Mouse (Mus musculus) cerebellum, adult (tissue): Measurements from ENCODE around the gene Ciao2a.

Experiments
- ATAC-seq: cut with Nextera tagmentation; 2 replicates; pipeline ENCODE4 v1.9.2; 2017; ENCODE audit warnings: mild to moderate bottlenecking, moderate library complexity, mixed read lengths; ENCODE audit not compliant: insufficient number of reproducible peaks, low FRiP score, low TSS enrichment

Gene Ciao2a

DNA sequence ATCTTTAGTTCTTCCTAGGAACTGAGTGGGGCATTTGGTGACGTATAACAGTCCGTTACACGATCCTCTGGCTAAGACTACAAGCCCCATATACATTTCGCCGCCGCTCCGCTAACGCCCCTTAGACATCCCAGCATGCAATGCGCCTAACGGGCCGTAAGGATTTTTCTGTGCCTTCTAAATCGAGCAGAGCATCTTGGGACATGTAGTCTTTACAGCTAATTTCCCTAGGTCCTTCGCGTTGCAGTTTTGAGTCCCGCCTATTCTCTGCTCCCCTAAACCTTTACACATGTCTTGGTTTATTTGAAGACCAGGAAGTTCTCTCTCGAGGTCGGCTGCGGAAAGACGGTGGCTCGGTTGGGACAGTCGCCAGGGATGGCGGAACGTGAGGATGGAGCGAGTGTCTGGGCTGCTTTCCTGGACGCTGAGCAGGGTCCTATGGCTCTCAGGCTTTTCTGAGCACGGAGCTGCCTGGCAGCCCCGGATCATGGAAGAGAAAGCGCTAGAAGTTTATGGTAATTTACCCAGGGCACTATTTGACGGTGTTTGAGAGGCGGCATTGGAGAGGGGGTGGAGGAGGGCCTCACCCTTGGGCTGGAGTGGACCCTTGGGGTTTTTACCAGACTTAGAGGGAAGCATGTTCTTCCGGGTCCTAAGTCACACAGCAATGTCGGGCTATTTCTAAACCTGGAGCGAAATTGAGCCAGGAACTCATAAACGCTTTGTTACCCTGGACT, at the start of gene Ciao2a, which contains the start of gene Snx1:
Gene Ciao2a (plus strand): TSS at position 156 of the 737 bp plus-strand sequence.
Gene Snx1 (minus strand): TSS at position 132 of the 737 bp plus-strand sequence.
- ATAC-seq: peak; percentile 72

DNA sequence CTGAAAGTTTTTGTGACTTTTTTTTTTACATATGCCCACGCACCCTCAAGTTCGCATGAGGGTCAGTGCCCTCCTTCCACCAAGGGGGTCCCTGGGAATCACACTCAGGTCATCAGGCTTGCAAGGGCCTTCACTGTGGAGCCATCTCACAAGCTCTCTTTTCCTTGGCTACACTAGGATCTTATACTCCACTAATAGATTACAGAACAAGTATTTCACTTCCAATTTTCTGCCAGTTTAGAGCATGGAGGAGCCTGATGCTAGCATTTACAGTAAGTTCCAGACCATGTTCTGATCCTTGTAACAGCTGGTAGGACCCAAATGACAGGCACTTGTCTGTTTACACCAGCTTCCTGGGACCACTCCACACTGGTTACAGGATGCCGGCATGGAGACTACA, 48.3 kb upstream of the Ciao2a start:
- no peak for ATAC-seq

DNA sequence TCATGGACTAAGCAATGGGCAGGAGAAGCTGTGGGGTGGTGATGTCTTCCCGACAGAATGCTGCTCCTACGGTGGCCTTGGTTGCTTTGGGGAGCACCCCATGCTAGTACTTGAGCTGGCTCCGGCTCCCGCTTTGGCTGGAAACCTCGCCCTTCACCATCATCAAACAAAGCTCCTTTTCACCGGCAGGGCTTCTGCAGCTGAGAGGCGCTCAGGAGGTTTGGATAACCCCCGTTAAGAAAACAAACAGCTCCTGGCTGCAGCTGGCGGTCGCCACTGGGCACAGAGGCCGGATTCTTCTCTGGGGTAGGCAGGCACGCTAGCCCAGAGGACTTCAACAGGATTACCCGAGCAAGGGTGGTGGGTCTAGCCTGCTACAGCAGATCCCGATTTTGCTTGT, 47.9 kb upstream of the Ciao2a start:
- ATAC-seq: no peak

DNA sequence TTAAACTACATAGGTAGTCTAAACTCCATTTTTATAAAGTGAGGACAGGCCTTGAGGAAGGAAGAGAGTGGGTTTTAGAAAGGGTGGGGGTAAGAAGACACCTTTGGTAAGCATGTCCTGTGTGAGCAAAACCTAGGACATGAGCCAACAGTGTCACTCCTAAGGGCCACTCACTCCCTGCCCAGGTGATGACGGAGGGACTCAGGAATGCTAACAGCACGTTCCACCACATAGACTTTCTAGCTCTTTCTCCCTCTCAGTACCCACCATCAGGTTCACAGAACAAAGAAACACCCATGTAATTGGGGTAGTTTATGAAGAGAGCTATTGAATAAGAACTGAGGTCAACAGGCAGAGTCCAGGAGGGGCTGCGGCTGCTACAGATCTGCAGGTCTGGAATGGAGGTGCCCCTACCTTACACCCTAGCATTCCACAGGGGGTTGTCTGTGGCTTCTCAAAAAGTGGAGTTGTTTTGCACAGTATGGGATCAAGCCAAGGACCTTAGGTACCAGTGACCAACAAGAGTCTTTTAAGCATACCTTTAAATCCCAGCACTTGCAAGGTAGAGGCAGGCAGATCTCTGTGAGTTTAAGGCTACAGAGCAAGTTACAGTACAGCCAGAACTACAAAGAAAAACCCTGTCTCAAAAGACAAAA, 45.5 kb upstream of the Ciao2a start:
- no peak for ATAC-seq

DNA sequence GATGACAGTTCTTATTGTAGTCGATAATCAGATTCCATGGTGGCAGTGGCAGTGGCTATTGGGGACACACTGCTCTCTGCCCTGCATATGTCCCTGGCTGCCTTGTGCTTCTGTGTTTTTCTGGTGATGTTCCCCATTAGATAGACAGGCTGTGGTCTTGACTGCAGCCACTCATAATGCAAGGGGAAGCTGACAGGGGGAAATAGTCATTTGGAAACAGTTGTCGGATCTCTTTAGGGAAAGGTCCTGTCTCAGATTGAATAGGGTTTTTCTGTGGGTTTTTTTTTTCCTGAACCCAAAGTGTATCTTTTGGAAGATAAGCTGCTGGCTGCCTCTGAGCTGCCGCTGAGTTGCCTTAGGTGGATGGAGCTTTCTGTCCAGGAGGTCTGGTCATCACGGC, 44.4 kb upstream of the Ciao2a start:
- no peak for ATAC-seq

DNA sequence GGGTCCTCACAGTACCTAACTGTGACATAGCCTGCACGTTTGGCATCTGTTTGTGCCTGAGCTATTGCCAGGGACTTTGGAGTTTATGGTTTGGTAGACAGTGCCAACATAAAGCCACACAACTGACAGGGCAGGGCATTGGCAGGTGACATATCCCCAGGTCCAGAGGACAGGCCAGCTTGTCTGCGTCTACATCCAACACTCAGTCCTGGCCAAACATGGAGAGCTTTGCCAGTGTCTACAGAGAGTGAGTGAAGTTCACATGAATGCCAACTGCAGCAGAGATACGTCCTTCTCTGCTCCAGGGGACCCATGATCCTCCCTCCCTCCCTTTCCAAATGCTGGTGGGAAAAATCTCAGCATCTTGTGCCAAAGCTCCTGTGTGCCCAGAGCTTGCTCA, 42.2 kb upstream of the Ciao2a start:
- ATAC-seq: no peak

DNA sequence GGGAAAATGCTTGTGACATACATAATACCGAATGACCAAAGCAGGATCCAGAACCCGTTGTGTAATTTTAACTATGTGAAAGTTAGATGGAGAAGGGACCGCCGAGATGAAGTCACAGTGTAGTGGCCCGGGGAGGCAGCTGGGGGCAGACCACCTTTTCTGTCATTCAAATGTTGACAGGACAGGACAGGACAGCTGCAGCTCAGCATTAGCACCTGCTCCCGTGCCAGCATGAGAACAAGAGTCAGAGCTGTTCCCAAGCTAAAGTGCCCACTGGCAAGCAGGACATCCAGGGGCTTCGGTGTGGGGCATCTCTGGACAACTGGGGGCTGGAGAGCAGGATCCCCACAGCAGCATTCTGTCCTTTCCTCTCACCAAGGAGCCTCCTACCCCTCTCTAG, 39.3 kb upstream of the Ciao2a start:
- no peak for ATAC-seq

DNA sequence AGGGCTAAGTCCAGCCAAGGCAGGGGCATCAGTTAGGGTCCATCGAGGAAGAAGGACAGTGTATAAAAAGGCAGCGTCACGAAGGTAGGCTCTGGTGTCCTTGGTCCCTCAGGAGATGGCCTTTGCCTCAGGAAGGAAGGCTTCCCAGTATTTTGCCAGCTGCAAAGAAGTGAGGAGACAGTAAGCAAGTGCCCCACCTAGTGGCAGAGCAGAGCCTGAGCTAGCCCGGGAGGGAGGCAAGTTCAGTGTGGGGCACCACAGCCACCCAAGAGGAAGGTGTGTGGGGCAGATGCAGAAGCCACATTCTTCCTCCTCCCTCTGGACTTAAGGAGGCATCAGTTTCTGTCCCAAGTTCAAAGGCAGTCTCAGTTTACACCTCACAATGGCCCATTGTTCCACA, 38.0 kb upstream of the Ciao2a start:
- no peak for ATAC-seq

DNA sequence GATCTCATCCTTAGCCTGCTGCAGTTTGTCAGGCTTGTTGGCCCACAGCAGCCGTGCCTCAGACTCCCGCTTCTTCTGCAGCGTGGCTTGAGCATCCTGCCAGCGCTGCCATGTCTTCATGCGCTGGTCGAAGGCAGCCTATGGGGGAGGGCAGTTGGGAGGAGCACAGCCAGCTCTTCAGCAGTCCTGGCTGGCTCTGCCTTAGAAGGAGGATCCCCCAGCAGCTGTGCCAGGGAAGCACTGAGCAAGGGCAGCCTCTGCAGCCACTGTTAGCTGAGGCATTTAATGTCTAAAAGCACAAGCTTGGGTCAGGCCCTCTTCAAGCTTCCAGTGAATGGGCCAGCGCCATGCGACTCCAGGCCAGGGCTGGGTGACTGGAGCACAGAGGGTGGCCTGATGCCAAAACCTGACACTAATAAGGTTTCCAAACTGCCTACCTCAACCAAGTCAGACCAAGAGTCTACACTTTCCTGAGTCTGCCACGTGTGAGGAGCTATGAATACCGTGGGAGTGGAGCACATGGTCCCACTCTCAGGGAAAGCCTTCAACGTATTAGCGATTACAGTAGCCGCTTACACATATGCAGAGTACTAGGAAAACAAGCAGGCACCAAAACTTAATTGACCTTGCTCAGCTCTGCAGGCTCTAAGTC, 35.7 kb upstream of the Ciao2a start:
- ATAC-seq: no peak

DNA sequence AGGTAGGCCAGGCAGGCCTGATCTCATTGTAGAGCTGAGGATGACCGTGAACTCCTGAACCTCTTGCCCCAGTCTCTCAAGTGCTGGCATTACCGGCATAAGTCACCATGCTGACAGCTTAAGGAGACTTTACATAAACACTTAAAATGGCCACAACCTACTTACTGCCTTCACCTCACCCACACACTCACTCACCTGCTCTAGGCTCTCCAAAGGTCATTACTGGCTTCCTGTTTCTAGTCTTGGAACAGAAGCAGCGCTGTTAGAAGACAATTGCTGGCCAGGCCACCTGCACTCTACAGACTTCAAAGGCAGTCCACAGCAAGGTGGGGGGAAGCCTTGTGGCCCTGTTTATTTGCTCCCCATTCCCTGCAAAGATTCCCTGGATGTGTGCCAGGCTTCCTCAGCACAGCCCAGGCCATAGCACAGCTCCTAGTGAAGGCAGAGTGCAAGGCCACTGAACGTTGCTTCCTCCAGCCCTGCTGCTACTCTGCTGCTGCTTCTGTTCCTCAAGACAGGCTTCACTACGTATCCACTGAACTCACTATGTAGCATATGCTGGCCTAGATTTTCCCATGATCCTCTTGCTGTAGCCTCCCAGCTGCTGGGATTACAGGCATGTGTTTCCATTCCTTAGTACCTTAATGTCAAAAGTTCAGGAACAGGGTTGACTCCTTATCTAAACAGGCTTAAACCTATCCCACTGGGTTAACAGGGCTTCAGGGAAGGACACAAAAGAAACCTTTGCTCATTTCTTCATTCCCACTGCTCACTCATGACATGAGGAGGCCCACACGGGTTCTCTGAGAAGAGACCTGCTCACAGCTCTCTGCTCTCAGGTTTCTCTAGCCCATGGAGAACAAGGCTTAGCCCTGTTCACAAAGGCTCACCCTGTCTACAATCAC, 34.8 kb upstream of the Ciao2a start:
- ATAC-seq: no peak

DNA sequence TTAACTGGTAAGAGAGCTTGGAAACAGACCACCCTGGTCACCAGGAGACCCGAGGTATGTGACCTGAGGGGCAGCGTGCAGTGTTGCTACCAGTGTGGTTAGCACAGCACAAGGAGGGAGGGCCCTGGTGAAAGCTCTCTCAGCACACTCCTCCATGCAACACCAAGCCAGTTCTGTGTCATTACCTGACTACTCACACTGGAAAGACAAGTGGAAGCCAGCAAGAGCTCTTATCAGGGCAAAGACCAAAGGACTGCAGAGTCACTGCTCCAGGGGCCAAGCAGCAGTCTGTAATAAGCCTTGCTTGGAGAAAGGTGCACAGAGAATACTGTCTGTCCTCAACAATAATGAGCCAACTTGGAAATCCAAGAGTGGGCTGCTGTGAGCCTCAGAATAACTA, 33.7 kb upstream of the Ciao2a start:
- ATAC-seq: no peak

DNA sequence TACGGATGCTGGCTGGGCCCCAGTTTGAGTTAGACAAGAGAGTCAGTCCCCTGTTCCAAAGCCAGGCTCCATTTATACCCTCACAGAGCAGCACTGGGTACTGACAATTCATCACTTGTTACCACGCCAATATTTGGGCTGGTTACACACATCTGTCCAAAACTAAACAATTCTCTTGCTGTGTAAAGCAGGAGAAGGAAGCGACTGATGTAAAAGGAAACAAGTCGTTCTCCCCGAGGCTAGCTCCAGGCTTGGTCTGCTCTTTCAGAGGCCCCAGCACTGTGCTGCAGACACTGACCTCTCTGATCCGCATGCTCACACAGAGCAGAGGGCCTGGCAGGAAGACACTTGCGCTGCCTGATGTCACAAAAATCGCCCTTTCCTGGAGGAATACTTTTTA, 24.8 kb upstream of the Ciao2a start:
- ATAC-seq: no peak

DNA sequence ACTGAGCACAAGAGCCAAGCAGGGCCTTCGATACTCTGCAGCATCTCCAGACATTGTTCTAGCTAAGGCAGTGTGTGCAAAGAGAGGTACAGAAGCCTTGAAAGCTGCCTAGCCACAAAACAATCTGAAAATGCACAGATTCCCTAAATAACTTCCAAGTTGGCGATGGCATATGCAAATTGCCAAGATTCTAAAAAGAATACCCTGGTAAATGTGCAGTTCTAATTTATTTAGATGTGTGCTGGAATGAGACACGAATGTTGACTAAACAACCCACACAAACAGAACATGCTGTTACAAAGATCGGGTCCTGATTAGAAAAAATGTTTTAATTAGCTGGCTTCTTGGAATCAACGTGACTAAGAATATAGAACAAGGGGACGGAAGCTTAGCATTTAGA, 23.7 kb upstream of the Ciao2a start:
- no peak for ATAC-seq

DNA sequence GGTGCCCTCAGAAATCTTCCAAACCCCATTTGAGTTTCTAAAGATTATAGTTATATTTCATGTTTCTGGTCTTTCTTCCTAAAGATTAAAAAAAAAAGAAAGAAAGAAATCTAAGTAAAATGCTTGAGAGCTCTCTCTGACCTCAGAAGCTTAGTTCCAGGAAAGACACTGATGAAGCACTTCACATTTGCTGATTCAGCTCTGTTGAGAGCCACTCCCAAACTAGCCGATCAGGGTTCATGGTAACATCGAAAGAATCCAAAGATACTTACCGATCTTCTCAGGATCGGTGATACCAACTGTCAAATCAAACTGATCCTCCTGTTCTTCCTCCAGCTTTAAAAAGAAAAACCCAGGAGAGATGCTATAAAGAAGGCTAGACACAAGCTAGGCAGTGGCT, 21.8 kb upstream of the Ciao2a start:
- no peak for ATAC-seq

DNA sequence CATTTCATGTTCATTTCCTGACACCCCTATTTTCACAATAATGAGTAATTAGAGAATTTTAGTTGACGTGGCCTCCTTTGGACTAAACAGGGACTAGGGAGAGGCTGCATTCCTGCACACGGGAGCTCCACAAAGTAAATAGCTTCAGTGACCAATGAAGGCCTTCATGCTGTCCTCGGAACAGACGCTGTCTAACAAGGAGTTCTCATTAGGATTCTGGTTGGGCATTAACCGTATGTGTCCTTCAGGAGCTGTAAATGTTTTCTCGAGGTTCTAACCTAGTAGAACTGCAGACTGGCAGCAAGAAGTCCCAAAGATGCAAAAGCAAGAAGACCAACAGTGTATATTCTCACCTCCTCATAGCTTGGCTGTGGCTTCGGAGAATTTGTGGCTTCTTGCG, 21.2 kb upstream of the Ciao2a start:
- ATAC-seq: no peak

DNA sequence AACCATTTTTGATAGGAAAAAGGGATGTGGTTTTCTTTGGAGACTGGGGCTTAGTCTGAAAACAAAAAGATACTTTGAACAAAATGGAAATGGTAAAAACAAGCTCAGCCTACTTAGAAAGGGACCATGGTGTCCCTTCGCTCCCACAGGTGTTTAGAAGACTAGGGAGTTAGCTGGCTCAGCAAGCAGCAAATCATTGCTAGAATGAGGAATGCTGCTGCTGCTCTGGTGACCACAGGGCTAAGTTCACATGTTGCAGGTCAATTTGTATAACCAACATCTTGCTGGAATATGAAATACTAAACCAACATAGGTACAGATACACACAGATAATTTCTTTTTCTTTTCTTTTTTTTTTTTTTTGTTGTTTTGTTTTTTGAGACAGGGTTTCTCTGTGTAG, 16.8 kb upstream of the Ciao2a start:
- no peak for ATAC-seq

DNA sequence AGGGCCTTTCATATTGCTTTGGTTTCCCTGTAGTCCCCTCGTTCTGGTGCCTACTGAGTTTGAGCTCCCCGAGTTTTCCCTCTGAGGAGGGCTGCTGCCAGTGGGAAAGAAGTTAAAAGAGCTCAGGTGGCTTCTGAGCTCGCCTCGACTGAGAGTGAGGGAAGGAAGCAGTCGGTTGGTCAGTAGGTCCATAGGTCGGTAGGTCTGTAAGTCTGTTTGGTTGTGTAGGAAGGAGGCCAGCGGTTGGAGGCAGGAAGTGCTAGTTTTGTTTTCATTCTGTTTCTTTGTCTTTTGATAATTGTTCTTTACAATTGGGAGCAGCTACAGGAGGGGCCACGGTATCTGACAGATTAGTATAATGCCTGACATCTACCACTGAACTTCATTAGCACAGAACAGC, 16.3 kb upstream of the Ciao2a start:
- no peak for ATAC-seq

DNA sequence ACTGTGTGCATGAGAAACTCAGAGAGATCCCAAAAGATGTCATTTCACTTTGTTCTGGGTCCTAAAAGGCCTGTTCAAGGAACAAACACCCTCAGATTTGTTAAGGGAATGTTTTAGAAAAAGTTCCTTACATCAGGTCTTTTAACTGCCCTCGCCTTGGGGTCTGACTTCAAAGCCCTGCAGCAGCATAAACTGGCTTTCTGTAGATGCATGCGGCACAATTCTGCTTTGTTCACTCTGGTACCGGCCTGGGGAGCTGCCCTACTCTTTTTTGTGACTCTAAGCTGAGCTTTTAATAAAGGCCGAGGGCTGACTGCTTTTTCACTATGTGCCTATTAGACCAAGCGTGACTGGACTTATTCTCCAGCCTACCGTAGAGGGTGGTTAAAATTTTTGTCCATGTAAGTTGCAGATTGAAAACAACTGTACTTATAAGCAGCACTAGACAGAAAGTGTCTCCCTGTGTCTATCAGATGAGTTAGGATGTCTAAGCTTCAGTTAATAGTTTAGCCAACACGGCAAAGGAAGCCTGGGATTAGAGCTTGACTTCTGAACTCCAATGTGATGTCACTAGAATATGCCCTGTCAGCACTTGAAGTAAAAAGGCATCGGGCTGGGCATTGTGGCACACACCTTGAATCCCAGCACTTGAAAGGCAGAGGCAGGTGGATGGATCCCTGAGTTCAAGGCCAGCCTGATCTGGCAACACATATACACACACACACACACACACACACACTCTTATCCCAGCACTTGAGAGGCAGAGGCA, 15.6 kb upstream of the Ciao2a start:
- no peak for ATAC-seq

DNA sequence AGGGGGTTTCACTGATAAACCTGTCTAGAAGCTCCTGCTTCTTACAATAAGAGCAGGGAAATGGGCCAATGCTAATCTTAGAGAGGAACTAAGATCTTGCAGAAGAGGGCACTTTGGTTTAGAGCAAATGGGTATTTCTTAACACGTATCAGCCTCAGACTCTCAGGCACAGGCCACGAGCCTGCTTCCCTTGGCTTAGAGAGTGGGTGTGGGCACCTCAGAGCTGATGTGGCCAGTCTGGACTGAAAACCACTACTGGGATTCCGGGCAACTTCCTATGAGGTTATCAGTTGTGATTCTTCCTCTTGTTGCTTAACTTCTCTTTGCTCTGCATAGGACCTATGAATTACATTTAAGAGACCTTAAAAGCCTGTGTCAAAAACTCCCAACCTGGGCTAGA, 12.1 kb upstream of the Ciao2a start:
- no peak for ATAC-seq

DNA sequence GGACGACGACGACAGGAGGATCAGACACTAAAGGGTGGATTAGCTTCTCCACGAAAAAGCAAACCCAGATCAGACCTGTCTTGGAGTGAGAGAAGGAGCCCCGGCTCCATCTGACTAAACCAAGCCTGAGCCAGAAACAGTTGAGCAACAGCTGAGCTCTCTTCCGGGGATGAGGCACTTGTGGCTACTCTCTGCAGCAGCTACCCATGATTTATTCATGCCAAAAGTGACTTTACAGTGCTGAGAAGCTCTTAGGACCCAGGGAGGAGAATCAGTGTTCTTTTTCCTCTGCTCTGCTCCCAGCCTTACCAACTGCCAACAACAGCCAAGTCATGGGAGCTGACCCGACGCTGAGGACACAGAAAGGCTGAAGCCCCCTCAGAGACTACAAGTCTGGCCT, 9.5 kb upstream of the Ciao2a start:
- ATAC-seq: no peak
